Mouse (Mus musculus): ENCODE data around the gene Onecut1.

Onecut1 gene

GRCm38 (mm10) chr9:74861561-74861980 is at the start of gene Onecut1:
Gene Onecut1, plus strand, starts transcription at chr9:74861921.
- in situ Hi-C loops (cut with MboI): loop anchor here (25.0 kb wide), 1 partner anchor 724 kb away; no protein-coding TSS in a partner anchor

GRCm38 (mm10) chr9:74819736-74820511 is 41.8 kb upstream of the Onecut1 start:
- in situ Hi-C loops (cut with MboI): no loop called here

DNA sequence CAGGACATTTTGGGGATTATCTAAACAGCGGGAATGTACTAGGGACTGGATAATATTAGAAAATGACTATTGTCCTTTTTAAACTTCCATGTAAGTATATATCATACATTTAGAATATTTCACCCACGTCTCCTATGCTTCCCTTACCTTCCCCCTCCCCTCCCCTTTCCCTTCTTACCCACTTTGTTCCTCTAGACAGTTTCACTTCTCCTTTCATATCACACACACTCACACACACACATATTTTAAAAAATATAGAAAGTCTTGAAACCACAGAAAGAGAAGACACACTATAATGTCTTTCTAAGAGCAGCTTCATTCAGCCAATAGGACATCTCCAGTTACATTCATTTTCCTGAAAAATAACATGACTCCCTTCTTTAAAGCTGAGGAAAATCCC is 36.6 kb upstream of the Onecut1 start:
- in situ Hi-C loops (cut with MboI): no loop called here

DNA sequence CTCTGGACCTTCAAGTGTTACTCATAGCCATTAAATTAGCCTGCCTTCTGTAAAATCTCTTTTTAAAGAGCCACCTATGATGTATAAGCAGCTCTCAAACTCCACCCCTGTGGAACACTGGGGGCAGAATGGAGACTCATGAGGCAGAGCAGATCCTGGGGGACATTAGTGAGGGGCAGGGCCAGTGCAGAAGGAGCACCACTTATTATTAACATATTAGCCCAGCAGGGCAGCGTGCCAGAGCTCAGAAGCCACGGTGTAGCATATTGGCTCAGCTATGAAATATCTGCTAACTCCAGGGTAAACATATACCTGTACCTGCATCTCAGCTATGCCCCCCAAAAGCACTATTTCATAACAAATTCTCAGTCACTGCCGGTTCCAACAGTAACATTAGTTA is 32.5 kb upstream of the Onecut1 start:
- in situ Hi-C loops (cut with MboI): no loop called here

GRCm38 (mm10) chr9:74842890-74843289 is 18.8 kb upstream of the Onecut1 start:
- in situ Hi-C loops (cut with MboI): no loop called here

GRCm38 (mm10) chr9:74846867-74847830 is 14.6 kb upstream of the Onecut1 start:
- in situ Hi-C loops (cut with MboI): no loop called here

- in situ Hi-C loops (cut with MboI): no loop called here
These were observed 13.1 kb upstream of the Onecut1 start for GRCm38 (mm10) chr9:74848411-74849194.

GRCm38 (mm10) chr9:74849195-74849978 is 12.3 kb upstream of the Onecut1 start:
- in situ Hi-C loops (cut with MboI): no loop called here

DNA sequence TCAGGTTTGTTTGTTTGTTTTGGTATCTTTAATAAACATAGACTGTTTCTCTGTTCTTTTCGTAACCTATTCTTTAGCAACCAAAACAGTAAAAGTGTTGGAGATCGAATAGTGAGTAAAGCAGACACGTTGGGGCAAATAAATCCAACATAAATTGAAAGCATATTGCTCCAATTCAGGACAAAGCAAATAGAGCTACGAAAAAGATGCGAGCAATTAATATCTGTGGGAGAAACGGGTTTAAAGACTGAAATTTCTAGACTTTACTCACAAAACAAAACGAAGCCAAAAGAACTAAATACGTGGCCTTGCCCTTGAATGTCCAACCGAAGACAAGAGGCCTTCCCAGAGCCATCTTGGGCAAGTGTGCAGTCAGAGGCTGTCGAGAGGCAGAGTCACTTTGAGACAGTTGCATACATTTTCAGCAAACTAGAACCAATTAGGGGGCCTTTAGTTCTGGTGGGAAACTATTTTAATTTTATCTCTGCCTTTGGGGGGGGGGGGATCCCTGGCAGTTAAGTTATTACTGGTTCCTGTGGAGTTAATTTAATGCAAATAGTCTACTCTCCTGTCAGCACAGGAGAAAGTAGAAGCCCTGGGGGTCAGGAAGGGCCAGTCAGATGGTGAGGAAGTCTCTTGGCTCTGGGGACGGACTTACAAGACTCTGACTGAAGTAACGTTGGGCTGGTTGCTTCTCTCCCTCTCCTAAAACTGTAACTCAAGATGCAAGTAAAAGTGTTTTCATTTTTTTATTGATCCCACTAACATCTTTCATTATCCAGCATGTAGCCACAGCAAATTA is 11.5 kb upstream of the Onecut1 start:
- in situ Hi-C loops (cut with MboI): loop anchor here (25.0 kb wide), 1 partner anchor 713 kb away; no protein-coding TSS in a partner anchor

DNA sequence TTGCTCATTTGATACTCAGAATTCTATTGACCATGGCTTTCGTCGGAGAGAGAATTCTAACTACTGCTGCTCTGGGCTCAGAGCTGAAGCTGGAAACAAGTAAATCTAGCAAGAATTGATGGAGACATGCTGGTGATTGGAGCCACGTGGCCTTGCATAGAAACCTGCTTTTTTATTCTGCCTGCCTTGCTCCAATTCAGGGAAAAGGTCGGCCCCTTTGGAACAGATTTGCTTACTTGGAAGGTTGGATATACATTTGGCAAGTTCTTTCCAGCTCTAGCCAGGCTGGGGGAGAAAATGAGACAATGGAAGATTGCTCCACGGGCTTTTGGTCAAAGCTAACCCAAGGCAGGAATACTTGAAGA is 11.0 kb upstream of the Onecut1 start:
- in situ Hi-C loops (cut with MboI): loop anchor here (25.0 kb wide), 1 partner anchor 713 kb away; no protein-coding TSS in a partner anchor

GRCm38 (mm10) chr9:74851601-74852000 is 10.1 kb upstream of the Onecut1 start:
- in situ Hi-C loops (cut with MboI): loop anchor here (25.0 kb wide), 1 partner anchor 714 kb away; no protein-coding TSS in a partner anchor

GRCm38 (mm10) chr9:74852361-74852760 is 9.4 kb upstream of the Onecut1 start:
- in situ Hi-C loops (cut with MboI): loop anchor here (25.0 kb wide), 1 partner anchor 715 kb away; no protein-coding TSS in a partner anchor

DNA sequence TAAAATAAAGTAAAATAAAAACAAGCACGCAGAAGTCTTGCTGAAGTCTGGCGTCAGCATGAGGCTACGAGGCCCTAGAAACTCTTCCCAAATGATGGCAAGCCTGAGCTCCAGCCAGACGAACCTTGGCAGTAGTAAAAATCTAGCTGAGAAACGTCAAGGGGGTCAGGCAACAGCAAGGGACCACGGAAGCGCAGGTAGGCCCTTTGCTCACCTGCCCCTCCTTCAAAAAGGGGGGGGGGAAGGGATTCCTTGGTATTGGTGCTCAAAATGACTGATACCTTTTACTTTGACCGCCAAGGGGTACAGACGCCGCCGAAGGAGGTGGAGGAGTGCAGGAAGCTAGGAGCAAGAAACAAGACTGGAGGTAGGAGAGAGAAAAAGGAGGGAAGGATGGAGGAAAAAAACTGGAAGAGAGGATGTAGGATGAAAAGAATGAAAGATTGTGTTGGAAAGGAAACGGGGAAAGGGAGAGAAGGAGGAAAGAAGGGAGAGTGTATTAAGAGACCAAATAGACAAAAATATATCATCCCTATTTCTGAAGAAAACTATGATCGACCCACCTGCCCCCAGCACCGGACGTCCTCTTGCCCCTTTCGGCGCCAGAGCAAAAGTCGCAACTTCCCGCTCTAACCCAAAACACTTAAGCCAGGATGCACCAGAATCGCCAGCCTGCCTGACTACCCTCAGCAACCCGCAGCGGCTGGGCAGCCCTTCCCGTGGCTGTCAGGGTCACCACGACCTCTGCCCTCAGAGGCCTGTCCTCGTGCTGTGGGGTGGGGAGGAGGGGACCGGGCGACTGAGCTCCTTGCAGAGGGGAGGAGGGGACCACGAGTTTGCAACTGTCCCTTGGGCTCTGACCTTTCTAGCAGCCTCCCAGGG is 8.3 kb upstream of the Onecut1 start:
- in situ Hi-C loops (cut with MboI): loop anchor here (25.0 kb wide), 1 partner anchor 716 kb away; no protein-coding TSS in a partner anchor

DNA sequence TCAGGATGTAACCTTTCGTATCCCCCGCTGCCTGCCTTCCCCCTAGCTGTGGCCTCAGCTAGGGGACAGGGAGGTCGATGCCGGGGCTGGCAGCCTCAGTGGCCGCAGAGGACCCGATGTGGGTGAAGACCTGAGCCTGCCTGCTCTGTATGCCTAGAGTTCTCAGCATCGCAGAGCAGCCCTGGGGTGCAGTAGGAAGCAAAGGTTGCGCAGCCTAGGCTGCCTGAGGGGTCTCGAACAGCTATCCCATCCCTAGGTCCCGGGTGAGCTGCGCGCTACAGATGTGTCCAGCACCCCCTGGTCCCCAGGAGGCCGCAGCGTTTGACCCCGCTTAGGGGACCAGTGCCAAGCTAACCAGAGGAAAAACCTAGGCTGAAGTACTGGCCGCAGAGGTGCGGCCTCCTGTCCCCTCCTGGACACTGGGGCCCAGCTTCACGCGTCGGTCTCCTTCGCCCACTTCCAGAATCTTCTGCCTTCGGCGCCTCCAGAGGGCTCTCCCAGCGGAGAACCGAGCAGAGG is 7.6 kb upstream of the Onecut1 start:
- in situ Hi-C loops (cut with MboI): loop anchor here (25.0 kb wide), 1 partner anchor 717 kb away; no protein-coding TSS in a partner anchor

GRCm38 (mm10) chr9:74855446-74855845 is 6.3 kb upstream of the Onecut1 start:
- in situ Hi-C loops (cut with MboI): loop anchor here (25.0 kb wide), 1 partner anchor 718 kb away; no protein-coding TSS in a partner anchor

DNA sequence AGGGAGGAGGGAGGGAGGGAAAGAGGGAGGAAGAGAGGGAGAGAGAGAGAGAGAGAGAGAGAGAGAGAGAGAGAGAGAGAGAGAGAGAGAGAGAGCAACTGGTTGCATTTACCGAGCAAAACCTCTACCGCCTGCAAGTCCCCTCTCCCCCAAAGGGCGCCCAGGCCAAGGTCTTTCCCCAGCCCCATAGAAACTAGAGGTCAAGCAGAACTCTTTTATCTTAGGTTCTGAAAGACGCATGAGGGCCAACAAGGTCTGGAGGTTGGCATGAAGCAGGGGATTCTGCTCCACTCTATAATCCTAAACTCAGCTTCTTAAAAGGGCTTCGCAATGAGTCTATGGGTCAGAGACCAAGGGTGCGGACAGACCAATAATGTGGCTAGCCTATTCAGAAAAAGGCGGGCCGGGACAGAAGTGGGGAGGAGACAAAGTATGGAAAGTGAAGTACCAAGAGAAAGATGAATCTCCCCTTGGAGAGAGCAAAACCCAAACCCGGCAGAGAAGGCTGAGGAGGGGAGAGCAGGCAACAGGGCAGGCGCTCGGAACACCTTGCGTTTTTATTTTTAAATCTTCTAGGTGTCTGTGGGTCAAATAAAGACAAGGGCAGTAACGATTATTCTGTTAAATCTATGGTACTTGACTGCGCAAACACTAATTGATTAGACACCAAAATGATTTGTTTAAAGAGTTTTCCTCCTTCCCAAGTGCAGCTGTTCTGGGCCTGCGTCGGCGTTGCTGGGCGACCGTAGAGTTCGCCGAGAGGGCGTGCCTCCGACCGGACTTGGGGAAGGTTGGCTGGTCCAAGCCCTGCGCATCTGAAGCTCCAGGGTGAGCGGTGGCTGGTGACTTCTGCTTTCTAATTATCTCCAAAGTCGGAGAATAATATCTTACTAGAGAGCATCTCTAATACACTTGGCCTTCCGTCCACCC is 4.9 kb upstream of the Onecut1 start:
- in situ Hi-C loops (cut with MboI): loop anchor here (25.0 kb wide), 1 partner anchor 720 kb away; no protein-coding TSS in a partner anchor

DNA sequence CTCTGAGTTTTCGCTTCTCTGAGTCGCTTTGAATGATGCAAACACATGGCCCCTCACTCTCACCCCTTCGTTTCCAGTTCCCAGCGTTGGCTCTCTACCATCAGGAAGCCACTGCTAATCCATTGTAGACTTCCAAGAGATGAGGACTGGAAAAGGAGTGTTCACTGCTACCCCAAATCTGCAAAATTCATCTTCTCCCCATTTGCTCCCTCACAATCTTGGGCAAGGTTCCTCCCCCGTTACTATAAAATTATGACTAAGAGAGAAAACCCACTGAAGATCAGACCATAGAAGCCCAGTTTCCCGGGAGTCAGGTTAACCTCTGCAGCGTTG is 4.2 kb upstream of the Onecut1 start:
- in situ Hi-C loops (cut with MboI): loop anchor here (25.0 kb wide), 1 partner anchor 720 kb away; no protein-coding TSS in a partner anchor

Measured in mature B cell (primary cell).